Mouse (Mus musculus): ENCODE data around the gene Timm10b. TPM values are rescaled to one million over a fixed set of nuclear protein-coding genes. Genes with fewer than 3 reads are reported as not detected.
A peak's percentile ranks its signal among the peaks of the same experiment; 100 is the strongest.

The Timm10b gene
- polyA plus RNA-seq, 1 experiment, result 32.2 TPM

DNA sequence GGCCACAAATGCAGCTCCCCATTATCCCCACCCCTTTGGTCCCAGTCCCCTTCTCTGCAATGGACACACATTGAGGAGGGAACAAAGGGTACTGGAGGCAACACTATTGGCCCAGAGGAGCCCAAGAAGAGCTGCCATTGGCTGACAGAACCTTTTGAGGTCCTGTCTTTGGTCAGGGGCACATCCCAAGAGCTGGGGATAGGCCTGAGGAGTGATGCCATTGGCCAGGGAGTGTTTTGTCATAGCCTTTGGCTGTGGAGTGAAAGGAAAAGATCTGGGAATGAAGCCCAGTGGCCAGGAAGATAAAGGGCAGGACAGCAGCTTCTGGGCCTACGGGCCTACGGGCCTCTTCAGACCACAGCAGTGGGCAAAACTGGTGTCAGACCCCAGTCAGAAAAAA, 4.1 kb upstream of the Timm10b start:
- Histone ChIP-seq H3K27ac (ENCODE audit: insufficient read depth, low read length) (no peak overlapping the region), H3K9ac (ENCODE audit: low read depth, poor library complexity, severe bottlenecking) (no peak overlapping the region), H3K4me1 (ENCODE audit: control insufficient read depth, insufficient read depth, low read length) (no peaks in the 10 kb centered on the region), H3K4me3 (ENCODE audit: low read depth, low read length) (no peak overlapping the region), H3K9me3 (replicated peaks; ENCODE audit: control insufficient read depth, insufficient read depth, low read length, poor library complexity, severe bottlenecking) (no peaks in the 10 kb centered on the region), H3K36me3 (ENCODE audit: control insufficient read depth, insufficient read depth, low read length, poor library complexity, severe bottlenecking) (peaks cover 11% of the 10 kb centered on the region), H3K27me3 (ENCODE audit: control insufficient read depth, insufficient read depth, low read length, poor library complexity, severe bottlenecking) (no peaks in the 10 kb centered on the region)
- TF ChIP-seq EP300 (IDR thresholded peaks at IDR 0.05; ENCODE audit: insufficient read depth, low read depth, low read length) (no peak), POLR2A (IDR thresholded peaks at IDR 0.05; ENCODE audit: insufficient read depth, low read length) (no peak), CTCF (IDR thresholded peaks at IDR 0.05; ENCODE audit: low read depth, low read length) (no peak)

DNA sequence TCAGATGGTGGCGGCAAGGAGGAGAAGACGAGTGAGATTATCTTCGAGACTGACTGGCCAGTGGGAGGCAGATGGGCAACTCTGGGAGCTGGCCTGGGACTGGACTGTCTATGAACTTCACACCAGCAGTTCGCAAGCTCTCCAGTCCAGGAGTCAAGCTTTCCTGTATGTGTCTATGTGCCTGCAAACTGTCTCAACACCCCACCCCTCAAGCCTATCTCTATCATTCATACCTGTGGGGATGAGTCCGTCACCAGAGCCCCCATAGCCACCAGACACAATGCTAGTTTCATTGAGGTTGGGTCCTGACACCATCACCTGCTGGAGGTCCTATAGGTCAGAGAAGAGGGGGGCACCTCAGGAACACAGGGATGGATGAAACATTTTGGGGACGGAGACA, 1.1 kb upstream of the Timm10b start:
- no peak overlapping the region for H3K4me3 ChIP-seq (ENCODE audit: low read depth, low read length)
- no peak for TF ChIP-seq EP300 (IDR thresholded peaks at IDR 0.05; ENCODE audit: insufficient read depth, low read depth, low read length)
- TF ChIP-seq CTCF (IDR thresholded peaks at IDR 0.05; ENCODE audit: low read depth, low read length), result no peak
- no peak for TF ChIP-seq POLR2A (IDR thresholded peaks at IDR 0.05; ENCODE audit: insufficient read depth, low read length)
- no peaks in the 10 kb centered on the region for H3K9me3 ChIP-seq (replicated peaks; ENCODE audit: control insufficient read depth, insufficient read depth, low read length, poor library complexity, severe bottlenecking)
- H3K27ac ChIP-seq (ENCODE audit: insufficient read depth, low read length), result no peak overlapping the region
- H3K9ac ChIP-seq (ENCODE audit: low read depth, poor library complexity, severe bottlenecking), result no peak overlapping the region
- H3K4me1 ChIP-seq (ENCODE audit: control insufficient read depth, insufficient read depth, low read length), result no peaks in the 10 kb centered on the region
- H3K27me3 ChIP-seq (ENCODE audit: control insufficient read depth, insufficient read depth, low read length, poor library complexity, severe bottlenecking), result no peaks in the 10 kb centered on the region
- H3K36me3 ChIP-seq (ENCODE audit: control insufficient read depth, insufficient read depth, low read length, poor library complexity, severe bottlenecking), result peaks cover 15% of the 10 kb centered on the region

DNA sequence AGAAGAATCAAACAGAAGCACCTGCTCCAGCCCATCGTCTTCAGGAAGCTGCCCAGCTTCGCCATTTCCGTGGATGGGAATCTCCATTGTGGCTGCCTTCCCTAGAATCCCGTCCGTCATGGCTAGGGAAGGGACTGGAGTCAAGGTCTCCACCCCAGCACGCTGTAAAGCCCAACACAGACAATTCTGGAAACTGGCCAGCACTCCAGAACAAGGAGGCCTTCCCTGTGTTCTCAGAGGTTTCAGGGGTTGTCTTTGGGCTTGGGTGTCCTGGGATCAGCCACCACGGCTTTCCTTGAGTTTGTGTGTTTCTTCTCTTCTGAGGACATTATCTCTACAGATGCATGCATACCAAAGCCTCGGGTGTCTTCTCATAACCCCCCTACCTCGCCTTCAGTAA, 552 bp upstream of the Timm10b start:
- no peak for TF ChIP-seq POLR2A (IDR thresholded peaks at IDR 0.05; ENCODE audit: insufficient read depth, low read length)
- TF ChIP-seq CTCF (IDR thresholded peaks at IDR 0.05; ENCODE audit: low read depth, low read length), result no peak
- TF ChIP-seq EP300 (IDR thresholded peaks at IDR 0.05; ENCODE audit: insufficient read depth, low read depth, low read length), result no peak
- Histone ChIP-seq H3K9ac (ENCODE audit: low read depth, poor library complexity, severe bottlenecking) (peak overlapping the region; percentile 68), H3K36me3 (ENCODE audit: control insufficient read depth, insufficient read depth, low read length, poor library complexity, severe bottlenecking) (peaks cover 15% of the 10 kb centered on the region), H3K27me3 (ENCODE audit: control insufficient read depth, insufficient read depth, low read length, poor library complexity, severe bottlenecking) (no peaks in the 10 kb centered on the region), H3K27ac (ENCODE audit: insufficient read depth, low read length) (no peak overlapping the region), H3K4me1 (ENCODE audit: control insufficient read depth, insufficient read depth, low read length) (no peaks in the 10 kb centered on the region), H3K9me3 (replicated peaks; ENCODE audit: control insufficient read depth, insufficient read depth, low read length, poor library complexity, severe bottlenecking) (no peaks in the 10 kb centered on the region), H3K4me3 (ENCODE audit: low read depth, low read length) (peak overlapping the region; percentile 87)

DNA sequence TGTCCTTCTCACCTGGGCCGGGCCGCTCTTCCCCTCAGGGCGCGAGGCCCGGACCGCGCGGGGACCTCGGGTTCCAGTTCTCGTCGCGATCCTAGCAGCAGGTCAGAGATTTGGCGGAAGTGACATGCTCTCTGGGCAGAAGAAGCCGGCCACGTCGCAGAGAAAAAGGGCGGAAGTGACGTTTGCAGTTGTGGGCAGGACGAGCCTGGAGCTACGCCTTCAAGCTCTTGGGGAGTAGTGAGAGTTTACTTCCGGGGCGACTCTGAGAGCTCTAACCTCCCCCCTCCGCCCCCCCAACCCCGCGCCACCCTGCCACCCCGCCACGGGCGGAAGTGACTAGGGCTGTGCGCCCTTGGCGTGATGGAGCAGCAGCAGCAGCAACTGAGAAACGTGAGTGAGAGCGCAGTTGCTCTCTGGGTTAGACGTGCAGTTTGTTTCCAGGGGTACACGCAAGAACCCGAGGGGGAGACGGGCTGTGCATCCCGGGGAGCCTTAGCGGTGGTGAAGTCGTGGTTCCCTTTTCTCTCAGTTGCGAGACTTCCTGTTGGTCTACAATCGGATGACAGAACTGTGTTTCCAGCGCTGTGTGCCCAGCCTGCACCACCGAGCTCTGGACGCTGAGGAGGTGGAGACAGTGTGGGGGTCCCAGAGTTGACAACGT, 507 bp downstream of the Timm10b start, which contains the start of the genes Arfip2 and Gm45799:
TSS of gene Arfip2 (minus strand) at position 184 of the 661 bp plus-strand sequence.
TSS of gene Gm45799 (plus strand) at position 320 of the 661 bp plus-strand sequence.
- H3K36me3 ChIP-seq (ENCODE audit: control insufficient read depth, insufficient read depth, low read length, poor library complexity, severe bottlenecking), result peaks cover 15% of the 10 kb centered on the region
- no peaks in the 10 kb centered on the region for H3K9me3 ChIP-seq (replicated peaks; ENCODE audit: control insufficient read depth, insufficient read depth, low read length, poor library complexity, severe bottlenecking)
- no peak within 1 kb of the TSS for H3K27ac ChIP-seq (ENCODE audit: insufficient read depth, low read length)
- peak within 1 kb of the TSS; percentile 68 for H3K9ac ChIP-seq (ENCODE audit: low read depth, poor library complexity, severe bottlenecking)
- TF ChIP-seq POLR2A (IDR thresholded peaks at IDR 0.05; ENCODE audit: insufficient read depth, low read length), result no peak
- 0 out of 2 replicates have a peak, but pooled peaks have one; percentile 21 for TF ChIP-seq EP300 (IDR thresholded peaks at IDR 0.05; ENCODE audit: insufficient read depth, low read depth, low read length)
- no peak for TF ChIP-seq CTCF (IDR thresholded peaks at IDR 0.05; ENCODE audit: low read depth, low read length)
- no peaks in the 10 kb centered on the region for H3K4me1 ChIP-seq (ENCODE audit: control insufficient read depth, insufficient read depth, low read length)
- no peaks in the 10 kb centered on the region for H3K27me3 ChIP-seq (ENCODE audit: control insufficient read depth, insufficient read depth, low read length, poor library complexity, severe bottlenecking)
- peak within 1 kb of the TSS; percentile 97 for H3K4me3 ChIP-seq (ENCODE audit: low read depth, low read length)

DNA sequence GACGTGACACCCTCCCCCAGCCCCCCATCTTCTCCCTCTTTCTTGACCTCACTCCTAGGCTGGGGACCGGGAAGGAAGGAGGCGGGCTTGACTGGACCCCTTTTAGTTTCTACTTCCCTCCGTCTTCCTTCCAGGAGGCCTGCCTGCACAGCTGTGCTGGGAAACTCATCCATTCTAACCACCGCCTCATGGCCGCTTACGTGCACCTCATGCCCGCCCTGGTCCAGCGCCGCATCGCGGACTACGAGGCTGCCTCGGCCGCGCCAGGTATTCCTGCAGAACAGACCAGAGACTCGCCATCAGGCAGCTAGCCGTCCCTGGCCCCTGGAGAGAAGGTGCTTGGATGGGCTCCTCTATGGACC, 1.0 kb downstream of the Timm10b start:
- Histone ChIP-seq H3K27me3 (ENCODE audit: control insufficient read depth, insufficient read depth, low read length, poor library complexity, severe bottlenecking) (no peaks in the 10 kb centered on the region), H3K4me3 (ENCODE audit: low read depth, low read length) (peak overlapping the region; percentile 97), H3K9ac (ENCODE audit: low read depth, poor library complexity, severe bottlenecking) (peak overlapping the region; percentile 68), H3K36me3 (ENCODE audit: control insufficient read depth, insufficient read depth, low read length, poor library complexity, severe bottlenecking) (peaks cover 15% of the 10 kb centered on the region), H3K9me3 (replicated peaks; ENCODE audit: control insufficient read depth, insufficient read depth, low read length, poor library complexity, severe bottlenecking) (no peaks in the 10 kb centered on the region), H3K4me1 (ENCODE audit: control insufficient read depth, insufficient read depth, low read length) (no peaks in the 10 kb centered on the region), H3K27ac (ENCODE audit: insufficient read depth, low read length) (no peak overlapping the region)
- TF ChIP-seq POLR2A (IDR thresholded peaks at IDR 0.05; ENCODE audit: insufficient read depth, low read length) (no peak), CTCF (IDR thresholded peaks at IDR 0.05; ENCODE audit: low read depth, low read length) (no peak), EP300 (IDR thresholded peaks at IDR 0.05; ENCODE audit: insufficient read depth, low read depth, low read length) (no peak)

DNA sequence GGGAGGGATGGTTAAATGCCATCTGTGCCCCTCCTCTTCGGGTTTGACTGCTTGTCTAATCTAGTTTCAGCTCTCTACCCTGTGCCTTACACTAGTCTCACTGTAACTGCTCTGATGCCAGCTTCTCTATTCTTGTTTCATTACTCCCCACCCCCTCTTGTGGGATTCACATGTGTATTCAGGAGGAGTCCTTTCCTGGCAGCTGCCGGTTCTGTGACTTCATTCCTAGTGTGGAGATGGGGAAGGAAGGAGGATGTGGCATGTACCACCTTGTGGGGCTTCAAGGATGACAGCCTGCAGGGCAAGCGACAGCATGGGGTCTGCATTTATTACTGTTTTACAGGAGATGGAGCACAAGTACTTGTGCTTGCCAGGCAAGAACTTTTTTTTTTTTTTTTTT, 2.1 kb downstream of the Timm10b start:
- Histone ChIP-seq H3K4me1 (ENCODE audit: control insufficient read depth, insufficient read depth, low read length) (no peaks in the 10 kb centered on the region), H3K36me3 (ENCODE audit: control insufficient read depth, insufficient read depth, low read length, poor library complexity, severe bottlenecking) (peaks cover 7% of the 10 kb centered on the region), H3K27me3 (ENCODE audit: control insufficient read depth, insufficient read depth, low read length, poor library complexity, severe bottlenecking) (no peaks in the 10 kb centered on the region), H3K9me3 (replicated peaks; ENCODE audit: control insufficient read depth, insufficient read depth, low read length, poor library complexity, severe bottlenecking) (no peaks in the 10 kb centered on the region), H3K9ac (ENCODE audit: low read depth, poor library complexity, severe bottlenecking) (no peak overlapping the region), H3K4me3 (ENCODE audit: low read depth, low read length) (no peak overlapping the region), H3K27ac (ENCODE audit: insufficient read depth, low read length) (no peak overlapping the region)
- TF ChIP-seq CTCF (IDR thresholded peaks at IDR 0.05; ENCODE audit: low read depth, low read length) (no peak), EP300 (IDR thresholded peaks at IDR 0.05; ENCODE audit: insufficient read depth, low read depth, low read length) (no peak), POLR2A (IDR thresholded peaks at IDR 0.05; ENCODE audit: insufficient read depth, low read length) (no peak)

Measured in ES-Bruce4 (cell line).